Mouse (Mus musculus) left cerebral cortex, adult 18-20 months (tissue): Measurements from ENCODE around the gene Nol3. TPM values are rescaled to one million over a fixed set of nuclear protein-coding genes. Genes with fewer than 3 reads are reported as not detected.

Source experiments
- DNase-seq, 2 experiments: peaks; one replicate each; pipeline ENCODE4 v3.0.0; 2021 to 2022; ENCODE audit warnings: low spot score in 2 of 2, mixed read lengths in 1 of 2
- total RNA-seq, 2 experiments: library from RNA; stranded (reverse); gene quantifications; 2 replicates each; pipeline ENCODE4 v1.2.3; 2021

Nol3 gene
- total RNA-seq, 2 experiments from 2014 or later = 9.4 to 10.8 TPM

- no peak for DNase-seq
These were observed 14.5 kb upstream of the Nol3 start for GRCm38 (mm10) chr8:105261326-105261980.

DNA sequence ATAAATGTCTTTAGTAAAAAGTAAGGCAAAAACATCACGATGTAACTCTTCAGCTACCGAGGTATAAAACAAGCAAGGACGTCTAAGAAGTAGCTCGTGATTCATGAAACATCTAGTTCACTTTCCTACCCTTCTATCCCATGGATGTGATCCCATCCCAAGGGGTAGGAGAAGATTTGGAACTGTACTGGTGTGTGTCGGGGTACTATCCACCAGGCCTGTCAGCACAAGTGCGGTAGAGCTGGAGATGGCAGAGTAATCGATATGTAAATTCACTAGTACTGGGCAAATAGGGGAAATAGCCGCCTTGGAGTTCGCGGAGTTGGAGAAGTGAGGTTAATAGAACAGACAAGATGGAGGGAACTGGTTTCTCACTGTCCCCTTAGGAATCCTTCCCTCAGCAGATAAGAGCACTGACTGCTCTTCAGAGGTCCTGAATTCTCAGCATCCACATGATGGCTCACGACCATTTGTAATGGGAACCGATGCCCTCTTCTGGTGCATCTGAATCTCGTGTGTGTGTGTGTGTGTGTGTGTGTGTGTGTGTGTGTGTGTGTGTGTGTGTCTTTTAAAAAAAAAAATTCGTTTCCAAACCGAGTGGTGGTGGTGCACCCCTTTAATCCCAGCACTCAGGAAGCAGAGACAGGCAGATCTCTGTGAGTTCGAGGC, 12.6 kb upstream of the Nol3 start:
- DNase-seq = no peak

- peak; percentile 34 to 53 for DNase-seq
These were observed 11.6 kb upstream of the Nol3 start, which contains the start of the genes Tradd and Fbxl8 for GRCm38 (mm10) chr8:105264024-105264982. TSS of gene Tradd (minus strand) at chr8:105264609. TSS of gene Fbxl8 (plus strand) at chr8:105264648.

GRCm38 (mm10) chr8:105265128-105265527, 10.8 kb upstream of the Nol3 start:
- no peak for DNase-seq

- no peak for DNase-seq
These were observed 9.2 kb upstream of the Nol3 start for GRCm38 (mm10) chr8:105266775-105267174.

GRCm38 (mm10) chr8:105268342-105269074, 7.4 kb upstream of the Nol3 start:
- DNase-seq = peak; percentile 79 to 89

GRCm38 (mm10) chr8:105269075-105269458, 6.9 kb upstream of the Nol3 start:
- no peak for DNase-seq

DNA sequence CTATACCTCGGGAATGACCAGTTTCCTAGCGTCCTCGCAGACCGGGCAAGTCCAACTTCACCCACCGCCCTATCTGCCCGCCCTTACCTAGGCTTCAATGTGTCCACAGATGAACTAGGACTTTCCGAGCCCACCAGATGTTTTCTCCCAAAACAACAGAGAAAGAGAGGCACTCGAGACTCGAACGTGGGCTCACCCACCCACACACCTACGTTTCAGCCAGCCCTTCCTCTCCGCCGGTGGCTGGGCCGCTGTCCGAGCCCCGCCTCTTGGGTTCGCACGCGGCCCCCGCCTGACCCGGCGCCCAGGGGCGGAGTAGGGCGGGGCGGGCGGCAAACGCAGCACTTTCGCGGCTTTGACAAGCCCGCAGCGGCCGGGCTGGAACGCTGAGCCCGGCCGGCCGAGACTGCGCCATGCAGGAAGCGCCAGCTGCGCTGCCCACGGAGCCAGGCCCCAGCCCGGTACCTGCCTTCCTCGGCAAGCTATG, 6.4 kb upstream of the Nol3 start, which contains the start of gene Hsf4:
Gene Hsf4, plus strand, starts transcription at position 341 of the 487 bp plus-strand sequence.
- DNase-seq = peak; percentile 68 to 78

DNA sequence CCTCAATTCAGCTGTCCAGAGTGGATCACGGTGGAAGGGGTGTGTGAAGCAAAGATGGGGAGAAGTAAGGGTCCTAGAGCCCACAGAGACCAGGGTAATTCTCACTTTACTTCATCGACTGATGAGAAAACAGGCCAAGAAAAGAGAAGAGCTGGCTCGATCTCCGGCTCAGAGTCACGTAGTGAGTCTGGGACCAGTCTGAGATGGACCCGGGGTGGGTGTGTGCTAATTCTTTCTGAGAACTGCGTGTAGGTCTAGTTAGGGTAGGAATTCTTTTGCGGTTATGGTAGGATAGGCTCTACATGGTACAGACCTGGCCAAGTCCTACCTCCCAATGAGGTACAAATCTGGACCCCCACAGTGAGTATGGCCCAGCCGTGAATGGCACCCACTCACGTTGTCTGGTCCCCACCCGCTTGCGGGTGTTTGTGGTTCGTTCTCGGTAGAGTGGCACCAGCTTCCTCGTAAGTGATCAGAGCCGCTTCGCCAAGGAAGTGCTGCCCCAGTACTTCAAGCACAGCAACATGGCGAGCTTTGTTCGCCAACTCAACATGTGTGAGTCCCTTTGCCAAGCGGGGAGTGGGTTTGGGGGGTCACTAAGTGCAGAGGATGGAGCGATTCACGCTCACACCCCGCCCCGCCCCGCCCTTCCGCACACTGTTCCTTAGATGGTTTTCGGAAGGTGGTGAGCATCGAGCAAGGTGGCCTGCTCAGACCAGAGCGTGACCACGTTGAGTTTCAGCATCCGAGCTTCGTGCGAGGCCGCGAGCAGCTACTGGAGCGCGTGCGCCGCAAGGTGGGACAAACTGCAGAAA, 5.6 kb upstream of the Nol3 start:
- no peak for DNase-seq

- no peak for DNase-seq
These were observed 5.1 kb upstream of the Nol3 start for GRCm38 (mm10) chr8:105270916-105271186.

DNA sequence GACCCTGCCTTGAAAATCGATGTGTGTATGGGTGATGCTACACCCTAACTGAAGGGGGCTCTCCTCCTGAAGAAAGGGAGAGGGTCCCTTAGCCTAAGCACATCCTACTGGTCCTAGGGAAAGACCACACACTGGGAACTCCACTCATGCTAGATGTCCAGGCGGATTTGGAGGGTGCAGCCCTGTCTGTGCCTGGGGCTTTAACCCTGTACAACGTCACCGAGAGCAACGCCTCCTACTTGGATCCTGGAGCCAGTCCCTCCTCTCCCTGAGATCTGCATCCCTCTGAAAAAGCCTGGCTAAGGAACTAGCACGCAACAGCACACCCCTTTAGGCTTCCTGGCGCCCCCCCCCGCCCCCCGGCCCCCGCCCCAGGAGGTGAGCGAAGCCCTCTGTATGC, 553 bp upstream of the Nol3 start:
- no peak for DNase-seq

- DNase-seq = peak; percentile 64 to 68
These were observed 566 bp downstream of the Nol3 start for GRCm38 (mm10) chr8:105276292-105277120.

DNA sequence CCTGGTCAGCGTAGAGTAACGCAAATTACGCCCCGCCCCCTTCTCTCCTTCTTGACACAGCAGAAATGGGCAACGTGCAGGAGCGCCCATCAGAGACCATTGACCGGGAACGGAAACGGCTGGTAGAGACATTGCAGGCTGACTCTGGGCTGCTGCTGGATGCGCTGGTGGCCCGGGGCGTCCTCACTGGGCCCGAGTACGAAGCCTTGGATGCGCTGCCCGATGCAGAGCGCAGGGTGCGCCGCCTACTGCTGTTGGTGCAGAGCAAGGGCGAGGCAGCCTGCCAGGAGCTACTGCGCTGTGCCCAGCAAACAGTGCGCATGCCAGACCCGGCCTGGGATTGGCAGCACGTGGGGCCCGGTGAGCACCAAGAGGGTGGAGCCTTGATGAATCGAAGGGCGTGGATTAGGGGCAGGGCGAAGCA, 3.0 kb downstream of the Nol3 start:
- peak; percentile 81 to 88 for DNase-seq

- no peak for DNase-seq
These were observed 4.6 kb downstream of the Nol3 start for GRCm38 (mm10) chr8:105280567-105280966.

- no peak for DNase-seq
These were observed 5.9 kb downstream of the Nol3 start for GRCm38 (mm10) chr8:105281821-105282220.

DNA sequence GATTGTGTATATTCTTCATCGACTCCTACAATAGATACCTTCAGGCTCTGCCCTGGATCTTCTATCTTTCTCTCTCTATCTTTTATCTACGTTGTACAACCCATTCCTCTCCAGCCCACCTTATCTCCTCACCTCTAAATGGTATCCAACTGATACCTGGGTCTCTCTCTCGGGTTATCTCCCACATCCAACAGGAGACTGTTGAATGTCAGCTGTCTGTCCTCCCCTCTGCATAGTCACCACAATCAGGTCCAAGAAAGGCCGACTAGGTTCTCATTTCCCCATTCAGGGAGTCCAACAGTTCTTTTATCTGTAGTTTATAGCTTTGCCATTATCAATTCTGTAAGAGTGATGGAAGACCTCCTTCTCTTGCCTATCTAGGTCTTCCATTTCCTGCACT, 6.3 kb downstream of the Nol3 start:
- DNase-seq = no peak

DNA sequence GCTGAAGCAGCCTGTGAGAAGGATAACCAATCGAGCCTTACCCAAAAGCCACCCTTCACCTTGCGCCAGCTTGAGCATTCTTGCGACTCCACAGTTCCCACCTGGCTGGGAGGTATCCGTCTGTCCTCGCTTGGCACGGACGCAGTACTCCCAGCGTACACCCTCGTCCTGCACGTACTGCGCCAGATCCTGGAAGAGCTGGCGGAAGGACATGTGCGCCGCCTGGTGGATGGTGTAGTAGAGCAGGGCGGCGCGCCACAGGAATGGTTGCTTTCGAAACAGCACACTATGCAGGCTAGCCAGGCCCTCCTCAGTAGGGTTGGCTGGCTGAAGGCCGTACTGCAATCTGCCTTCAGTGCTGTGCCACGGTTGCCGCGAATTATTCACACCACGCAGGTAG, 7.1 kb downstream of the Nol3 start:
- no peak for DNase-seq

DNA sequence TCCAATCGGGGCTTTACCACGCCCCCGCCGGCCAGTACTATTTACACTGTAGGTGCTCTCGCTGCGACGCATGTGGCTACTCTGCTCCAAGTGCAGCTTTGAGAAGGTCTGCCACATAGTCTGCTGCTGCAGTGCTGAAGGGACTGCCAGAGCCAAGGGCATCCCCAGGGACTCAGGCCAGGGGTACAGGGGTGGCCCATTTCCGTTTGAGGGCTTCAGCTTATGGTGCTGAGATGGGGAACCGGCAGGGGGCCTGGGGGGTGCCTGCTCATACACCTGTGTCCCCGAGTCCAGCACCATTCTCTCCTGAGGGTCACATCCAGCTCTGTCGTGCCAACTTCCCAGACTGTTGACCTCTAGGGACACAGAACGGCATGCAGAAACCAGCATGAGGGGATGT, 9.6 kb downstream of the Nol3 start:
- DNase-seq = no peak

DNA sequence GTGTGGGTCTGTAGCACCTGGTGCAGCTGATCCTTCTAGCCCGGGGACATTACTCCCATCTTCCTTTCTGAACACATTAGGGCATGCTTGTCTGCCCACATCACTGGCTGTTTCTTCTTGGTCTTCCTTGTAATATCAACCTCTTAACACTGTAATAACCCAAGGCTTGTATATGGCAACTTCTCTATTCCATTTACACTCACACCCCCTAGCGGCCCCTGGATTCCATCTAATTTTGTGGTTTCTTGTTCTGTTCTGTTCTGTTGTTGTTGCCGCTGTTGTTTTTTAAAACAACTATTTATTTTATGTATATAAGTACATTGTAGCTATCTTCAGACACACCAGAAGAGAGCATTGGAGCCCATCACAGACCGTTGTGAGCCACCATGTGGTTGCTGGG, 11.0 kb downstream of the Nol3 start:
- DNase-seq = no peak
